Mouse (Mus musculus) liver, adult 2 months (tissue): ENCODE results near the gene Pkd1l2. TPM values are rescaled to one million over a fixed set of nuclear protein-coding genes. Genes with fewer than 3 reads are reported as not detected.

Source experiments
- DNase-seq: peaks from one replicate; pipeline ENCODE4 v3.0.0-alpha.2; 2011; ENCODE audit warnings: low read depth, low spot score; ENCODE audit errors: extremely low read depth
- H3K27ac ChIP-seq: fragments of 200-500 bp; replicated peaks from 2 replicates; pipeline ENCODE4 v1.5.1; 2012; ENCODE audit warnings: low read depth, mild to moderate bottlenecking, control low read depth, inconsistent platforms, low read length; ENCODE audit not compliant: insufficient read depth
- H3K27me3 ChIP-seq: fragments of 200-500 bp; 2 replicates; pipeline ENCODE4 v1.6.1; 2012; ENCODE audit warnings: mild to moderate bottlenecking, moderate library complexity, low read length, inconsistent platforms; ENCODE audit not compliant: control insufficient read depth, insufficient read depth
- H3K36me3 ChIP-seq: fragments of 200-500 bp; 2 replicates; pipeline ENCODE4 v1.6.1; 2012; ENCODE audit warnings: low read length, inconsistent platforms; ENCODE audit not compliant: control insufficient read depth, insufficient read depth
- H3K4me1 ChIP-seq: fragments of 200-500 bp; 2 replicates; pipeline ENCODE4 v1.6.1; 2011; ENCODE audit warnings: low read length; ENCODE audit not compliant: control insufficient read depth, insufficient read depth
- H3K4me3 ChIP-seq: fragments of 200-500 bp; 2 replicates; pipeline ENCODE4 v1.5.1; 2011; ENCODE audit warnings: low read depth, mild to moderate bottlenecking, control low read depth, low read length, moderate library complexity; ENCODE audit not compliant: insufficient read depth
- H3K79me2 ChIP-seq: fragments of 200-500 bp; 2 replicates; pipeline ENCODE4 v1.6.1; 2012; ENCODE audit warnings: inconsistent platforms, mild to moderate bottlenecking, low read length, moderate library complexity; ENCODE audit not compliant: control insufficient read depth, insufficient read depth
- H3K9ac ChIP-seq: fragments of 200-500 bp; 2 replicates; pipeline ENCODE4 v1.6.1; 2012; ENCODE audit warnings: low read depth, mild to moderate bottlenecking, control low read depth, inconsistent platforms, low read length
- CTCF ChIP-seq: fragments of 200-500 bp; IDR thresholded peaks from 2 replicates; pipeline ENCODE4 v1.5.1; 2011; ENCODE audit warnings: low read depth, low read length, control low read depth
- POLR2A ChIP-seq: fragments of 200-500 bp; IDR thresholded peaks from 2 replicates; pipeline ENCODE4 v1.6.1; 2011; ENCODE audit warnings: low read length, control low read depth; ENCODE audit not compliant: insufficient read depth; ENCODE audit errors: extremely low read depth
- WGBS: fragments of 180-500 bp; shearing (Covaris S2); methylation state at CpG from one replicate; pipeline ENCODE4 v1.1.7; 2018; 5-methylcytosine and 5-hydroxymethylcytosine counted together
- polyA plus RNA-seq: library from polyadenylated mRNA; depleted of rRNA; stranded (reverse); fragments of >200 nt; gene quantifications from 2 replicates; pipeline ENCODE4 v1.2.3, GENCODE M21; 2012
- total RNA-seq: library from RNA; depleted of rRNA; stranded (reverse); fragments of >200 nt; gene quantifications from 2 replicates; pipeline ENCODE4 v1.2.3, GENCODE M21; 2014

Pkd1l2 gene
- total and polyA plus RNA-seq, 2 experiments: not detected

DNA sequence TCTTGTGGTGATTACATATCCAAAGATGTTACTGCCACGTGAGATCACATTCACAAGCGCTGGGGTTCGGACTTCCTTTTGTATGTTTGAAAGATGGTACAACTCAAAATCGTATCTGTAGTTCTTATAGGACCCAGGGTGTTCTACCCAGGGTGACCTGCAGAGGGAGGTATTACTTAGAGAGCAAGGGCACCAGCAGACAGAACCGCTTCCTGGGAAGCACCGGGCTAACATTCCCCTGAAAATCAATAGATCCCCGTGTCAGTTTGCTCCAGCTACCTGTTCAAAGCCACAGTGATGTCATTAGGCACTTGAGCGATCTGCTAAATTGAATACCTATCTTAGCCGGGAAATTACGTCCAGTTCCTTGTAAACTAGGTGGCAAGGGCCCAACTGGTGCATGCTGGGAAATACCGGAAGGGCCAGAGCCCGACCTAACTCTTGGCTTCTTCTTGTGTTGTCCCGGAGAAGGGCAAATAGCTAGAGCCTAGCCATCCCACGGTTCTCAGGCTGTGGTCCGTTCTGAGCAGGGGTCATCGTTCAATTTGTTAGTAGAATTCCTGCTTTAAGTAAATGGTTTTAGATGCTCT lies 27.6 kb upstream of the Pkd1l2 start:
- Histone ChIP-seq H3K4me3 (no peak overlapping the region), H3K9ac (no peak overlapping the region), H3K79me2 (no peaks in the 10 kb centered on the region), H3K27ac (no peak overlapping the region), H3K36me3 (no peaks in the 10 kb centered on the region; the same call in 1 of the 2 replicates), H3K4me1 (no peaks in the 10 kb centered on the region), H3K27me3 (no peaks in the 10 kb centered on the region)
- DNase-seq: peak; percentile 76
- WGBS: 55% methylated on average over 16 of the region's 16 CpGs
- TF ChIP-seq POLR2A (no peak), CTCF (peak; percentile 59)

DNA sequence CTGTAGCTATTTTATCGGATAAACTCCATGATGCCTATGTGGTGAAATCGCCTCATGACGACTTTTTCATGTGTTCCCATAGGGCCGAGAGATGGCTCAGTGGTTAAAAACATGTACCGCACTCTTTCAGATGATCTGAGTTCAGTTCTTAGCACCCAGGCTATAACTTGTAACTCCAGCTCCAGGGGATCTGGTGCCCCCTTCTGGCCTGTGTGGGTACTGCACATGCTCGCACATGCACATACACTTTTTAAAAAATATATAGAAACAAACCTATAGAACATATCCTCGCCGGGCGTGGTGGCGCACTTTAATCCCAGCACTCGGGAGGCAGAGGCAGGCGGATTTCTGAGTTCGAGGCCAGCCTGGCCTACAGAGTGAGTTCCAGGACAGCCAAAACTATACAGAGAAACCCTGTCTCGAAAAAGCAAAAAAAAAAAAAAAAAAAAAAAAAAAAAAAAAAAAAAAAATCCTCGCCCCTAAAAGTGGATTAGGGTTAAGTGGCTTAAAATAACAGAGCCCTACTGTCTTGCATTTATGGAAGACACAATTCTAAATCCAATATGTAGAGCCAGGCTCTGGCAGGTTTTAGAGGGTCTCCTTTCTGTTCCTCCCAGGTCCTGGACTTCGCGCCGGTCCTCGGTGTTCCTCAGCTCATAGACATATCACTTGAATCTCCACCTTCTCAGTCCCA lies 26.9 kb upstream of the Pkd1l2 start:
- Histone ChIP-seq H3K27me3 (no peaks in the 10 kb centered on the region), H3K79me2 (no peaks in the 10 kb centered on the region), H3K9ac (no peak overlapping the region), H3K27ac (no peak overlapping the region), H3K36me3 (no peaks in the 10 kb centered on the region), H3K4me1 (no peaks in the 10 kb centered on the region), H3K4me3 (no peak overlapping the region)
- TF ChIP-seq POLR2A (no peak), CTCF (peak; percentile 55; the same call in 1 of the 2 replicates)
- no peak for DNase-seq
- WGBS: 96% methylated on average over 19 of the region's 19 CpGs

DNA sequence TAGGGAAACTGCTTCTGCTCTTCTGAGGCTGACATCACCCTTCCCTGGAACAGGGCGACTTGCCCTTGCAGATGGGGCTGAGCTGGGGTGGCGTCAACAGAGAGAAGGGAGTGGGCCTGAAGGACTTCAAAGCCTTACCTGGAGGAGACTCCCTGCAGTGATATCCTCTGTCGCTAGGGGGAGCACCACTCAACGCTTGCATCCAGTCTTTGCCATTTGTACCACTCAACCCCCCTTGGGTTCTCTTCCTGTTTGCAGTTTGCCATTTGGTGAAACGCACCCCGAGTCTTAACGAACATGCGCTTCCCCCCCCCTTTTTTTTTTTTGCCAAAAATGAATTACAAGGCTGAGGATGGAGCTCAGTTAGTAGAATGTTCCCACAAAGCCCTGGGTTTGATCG lies 25.3 kb upstream of the Pkd1l2 start:
- no peaks in the 10 kb centered on the region for H3K36me3 ChIP-seq
- peak; percentile 26 for DNase-seq
- no peaks in the 10 kb centered on the region for H3K79me2 ChIP-seq
- no peaks in the 10 kb centered on the region for H3K27me3 ChIP-seq
- WGBS: 47% methylated on average over 9 of the region's 9 CpGs
- TF ChIP-seq POLR2A: no peak
- TF ChIP-seq CTCF: peak; percentile 85
- no peak overlapping the region for H3K9ac ChIP-seq
- H3K4me3 ChIP-seq: no peak overlapping the region
- no peaks in the 10 kb centered on the region for H3K4me1 ChIP-seq
- H3K27ac ChIP-seq: no peak overlapping the region

DNA sequence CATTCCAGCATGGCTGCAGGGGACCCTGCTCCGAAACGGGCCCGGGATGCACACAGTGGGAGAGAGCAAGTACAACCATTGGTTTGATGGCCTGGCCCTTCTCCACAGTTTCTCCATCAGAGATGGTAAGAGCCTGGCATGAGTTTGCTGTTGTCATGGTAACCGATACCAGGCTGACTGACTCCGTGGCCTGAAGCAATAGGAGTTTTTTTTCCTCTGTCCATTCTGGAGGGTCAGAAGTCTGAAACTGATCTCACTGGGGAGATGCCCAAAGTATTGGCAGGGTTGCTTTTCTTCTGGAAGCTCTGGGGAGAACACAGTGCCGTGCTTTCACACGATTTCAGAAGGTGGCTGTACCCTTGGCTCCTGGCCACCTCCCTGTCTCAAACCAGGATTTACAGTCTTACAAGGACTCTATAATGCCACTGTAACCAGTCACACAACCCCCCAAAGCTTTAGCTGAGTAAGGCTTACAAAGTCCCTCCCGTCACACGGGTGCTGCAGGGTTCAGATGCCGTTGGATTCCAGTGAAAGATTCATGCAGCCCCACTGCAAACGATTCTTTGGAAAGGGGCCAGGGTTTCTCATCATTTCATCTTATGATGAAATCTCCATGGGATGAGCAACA lies 15.4 kb upstream of the Pkd1l2 start:
- DNase-seq: peak; percentile 10
- WGBS: 45% methylated on average over 11 of the region's 11 CpGs
- no peak overlapping the region for H3K4me3 ChIP-seq

DNA sequence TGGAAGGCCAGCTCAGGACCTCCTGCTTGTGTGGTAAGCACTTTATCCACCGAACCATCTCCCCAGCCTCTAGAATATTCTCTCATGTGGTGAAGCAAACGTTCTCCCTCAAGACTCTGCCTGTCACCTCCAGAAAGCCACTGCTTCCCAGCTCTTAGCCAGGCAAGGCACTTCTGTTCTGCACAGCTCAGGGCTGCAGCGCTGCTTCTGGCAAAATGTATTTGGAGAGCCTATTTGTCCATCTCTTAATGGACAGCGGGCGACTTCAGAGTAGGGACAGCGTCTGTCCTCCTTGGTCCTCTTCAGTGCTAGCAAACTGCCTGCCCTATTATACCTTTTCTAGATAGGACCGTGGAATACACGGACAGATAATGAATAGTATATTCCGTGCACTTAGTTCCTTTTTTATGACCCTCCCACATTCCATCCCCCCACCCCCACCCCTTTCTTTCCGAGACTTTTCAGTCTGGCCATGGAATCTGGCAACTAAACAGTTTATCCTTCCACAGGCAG lies 14.9 kb upstream of the Pkd1l2 start:
- WGBS: 86% methylated on average over 10 of the region's 10 CpGs
- H3K27me3 ChIP-seq: no peaks in the 10 kb centered on the region
- TF ChIP-seq CTCF (no peak), POLR2A (no peak)
- no peaks in the 10 kb centered on the region for H3K36me3 ChIP-seq
- no peaks in the 10 kb centered on the region for H3K79me2 ChIP-seq
- H3K27ac ChIP-seq: no peak overlapping the region
- no peak for DNase-seq
- no peak overlapping the region for H3K9ac ChIP-seq
- no peaks in the 10 kb centered on the region for H3K4me1 ChIP-seq
- no peak overlapping the region for H3K4me3 ChIP-seq

More for the DNA sequence above, 15.4 kb upstream of the Pkd1l2 start:
- H3K27me3 ChIP-seq: no peaks in the 10 kb centered on the region
- no peak overlapping the region for H3K9ac ChIP-seq
- H3K79me2 ChIP-seq: no peaks in the 10 kb centered on the region
- no peak overlapping the region for H3K27ac ChIP-seq
- no peaks in the 10 kb centered on the region for H3K36me3 ChIP-seq
- no peak for TF ChIP-seq CTCF
- TF ChIP-seq POLR2A: no peak
- no peaks in the 10 kb centered on the region for H3K4me1 ChIP-seq
